ENCODE assay signal across 9 mouse cellular contexts in genomic region chr13:32866484-32866883, GRCm38 (mm10). TPM values are rescaled to one million over a fixed set of nuclear protein-coding genes. Genes with fewer than 3 reads are reported as not detected.
DNase-seq lines count a peak whose midpoint lies in the region; ATAC-seq and TF ChIP-seq lines count a peak whose summit lies in the region.
"Had no signal": no experiment of that assay in that cellular context is flagged by ENCODE, and none has a peak within 500 bp of the region (broad histone marks: within the 10 kb centered on the region; RNA-seq: fewer than 3 reads in every experiment).

No protein-coding gene starts in this region.

- DNase-seq in G1E (ENCODE audit: low spot score) = peak; percentile 37
- peak; percentile 40 for DNase-seq in c-Kit-positive CD71-positive TER-119-negative erythroid progenitor cells, embryonic 14.5 days (ENCODE audit: low read depth)
- DNase-seq in forebrain, embryonic 14.5 days (ENCODE audit: low spot score) = peak; percentile 82
- DNase-seq in layer of hippocampus, adult 9-11 months = peak; percentile 40
- peak; percentile 85 for DNase-seq in lung, postnatal 36 days
- peak; percentile 83 to 84 for DNase-seq in right cerebral cortex, adult 2 months (ENCODE audit: low spot score in 2 of 2)
- peak; percentile 28 for DNase-seq in urinary bladder, postnatal 10 days (ENCODE audit: low spot score)

- no peaks in the 10 kb centered on the region for H3K36me3 ChIP-seq in G1E (replicated peaks)
- no peaks in the 10 kb centered on the region for H3K36me3 ChIP-seq in forebrain, embryonic 14.5 days (ENCODE audit: control insufficient read depth, insufficient read depth, low read length)
- H3K36me3 ChIP-seq in hindbrain, embryonic 12.5 days = no peaks in the 10 kb centered on the region
- H3K36me3 ChIP-seq: liver, embryonic 15.5 days had no signal

- no peaks in the 10 kb centered on the region for H3K4me1 ChIP-seq in G1E (ENCODE audit: insufficient read depth, low read depth, low read length)
- no peaks in the 10 kb centered on the region for H3K4me1 ChIP-seq in forebrain, embryonic 14.5 days (ENCODE audit: control insufficient read depth, insufficient read depth, low read length)
- no peaks in the 10 kb centered on the region for H3K4me1 ChIP-seq in hindbrain, embryonic 12.5 days
- H3K4me1 ChIP-seq: liver, embryonic 15.5 days had no signal

- no peak overlapping the region for H3K9ac ChIP-seq in forebrain, embryonic 14.5 days (ENCODE audit: low read length)
- no peak overlapping the region for H3K9ac ChIP-seq in hindbrain, embryonic 12.5 days
- H3K9ac ChIP-seq: liver, embryonic 15.5 days had no signal

- no peak overlapping the region for H3K4me2 ChIP-seq in forebrain, embryonic 14.5 days (ENCODE audit: low read length)
- no peak overlapping the region for H3K4me2 ChIP-seq in hindbrain, embryonic 12.5 days (replicated peaks)
- H3K4me2 ChIP-seq: liver, embryonic 15.5 days had no signal

- TF ChIP-seq CTCF in G1E (IDR thresholded peaks at IDR 0.05; ENCODE audit: low read depth, low read length) = peak; percentile 68

- no peaks in the 10 kb centered on the region for H3K9me3 ChIP-seq in G1E (replicated peaks)
- H3K9me3 ChIP-seq in forebrain, embryonic 14.5 days (replicated peaks; ENCODE audit: control insufficient read depth, low read length) = no peaks in the 10 kb centered on the region
- no peaks in the 10 kb centered on the region for H3K9me3 ChIP-seq in hindbrain, embryonic 12.5 days (replicated peaks)
- H3K9me3 ChIP-seq: liver, embryonic 15.5 days had no signal

- ATAC-seq in G1E (ENCODE audit: extremely low read depth, insufficient number of reproducible peaks, low FRiP score, poor library complexity, severe bottlenecking) = no peak
- ATAC-seq in forebrain, embryonic 14.5 days = peak; percentile 85
- peak; percentile 73 for ATAC-seq in hindbrain, embryonic 12.5 days (ENCODE audit: low FRiP score)

- 7% methylated on average over 9 of the region's 9 CpGs for WGBS in forebrain, embryonic 14.5 days
- 6% methylated on average over 9 of the region's 9 CpGs for WGBS in hindbrain, embryonic 12.5 days

- H3K4me3 ChIP-seq in G1E (ENCODE audit: low read depth, low read length) = no peak overlapping the region
- no peak overlapping the region for H3K4me3 ChIP-seq in forebrain, embryonic 14.5 days (ENCODE audit: low read depth, low read length)
- no peak overlapping the region for H3K4me3 ChIP-seq in hindbrain, embryonic 12.5 days
- H3K4me3 ChIP-seq: liver, embryonic 15.5 days had no signal

- H3K27me3 ChIP-seq in G1E (ENCODE audit: insufficient read depth, low read length) = peaks cover 11% of the 10 kb centered on the region
- H3K27me3 ChIP-seq in forebrain, embryonic 14.5 days (replicated peaks; ENCODE audit: control insufficient read depth, insufficient read depth, low read length) = no peaks in the 10 kb centered on the region
- 0 out of 2 replicates have a peak, but pooled peaks cover 3% of the 10 kb centered on the region for H3K27me3 ChIP-seq in hindbrain, embryonic 12.5 days
- H3K27me3 ChIP-seq: liver, embryonic 15.5 days had no signal

- H3K27ac ChIP-seq in forebrain, embryonic 14.5 days (ENCODE audit: low read depth, low read length) = no peak overlapping the region
- no peak overlapping the region for H3K27ac ChIP-seq in hindbrain, embryonic 12.5 days
- H3K27ac ChIP-seq: liver, embryonic 15.5 days had no signal

RNA-seq across cellular contexts. Expression of gene Serpinb1a, which starts 15.5 kb away (rescaled TPM):
- not detected in 2 replicates for total RNA-seq in G1E (2014; fragmentation: Nextera tagmentation)
- total RNA-seq in G1E (2017) = 7.5 and 8.7 TPM in 2 replicates
- not detected in 2 replicates for polyA plus RNA-seq in G1E (2012)
- polyA plus RNA-seq in forebrain, embryonic 14.5 days (2014; fragmentation: Nextera tagmentation; extraction: Ambion mirVana) = 0.93 and 1.9 TPM in 2 replicates
- polyA plus RNA-seq in hindbrain, embryonic 12.5 days (2016; fragmentation: Nextera tagmentation; extraction: Ambion mirVana) = 0.82 and 1.1 TPM in 2 replicates

RNA-seq across cellular contexts. Expression of gene Serpinb1c, which starts 31.5 kb away (rescaled TPM):
- total RNA-seq in G1E (2014; fragmentation: Nextera tagmentation) (not detected in 2 replicates), G1E (2017) (not detected in 2 replicates)
- not detected in 2 replicates for polyA plus RNA-seq in G1E (2012)
- not detected in 2 replicates for polyA plus RNA-seq in forebrain, embryonic 14.5 days (2014; fragmentation: Nextera tagmentation; extraction: Ambion mirVana)
- not detected in 2 replicates for polyA plus RNA-seq in hindbrain, embryonic 12.5 days (2016; fragmentation: Nextera tagmentation; extraction: Ambion mirVana)
- polyA plus RNA-seq: liver, embryonic 15.5 days had no signal

Comparison
In these comparisons a context has a peak if more than half of its experiments do, and no peak if none do; other contexts are left out.
1. DNase-seq: peak in every context shown above with its lines; median percentile 85 in lung, postnatal 36 days; 84 in right cerebral cortex, adult 2 months; 82 in forebrain, embryonic 14.5 days; 40 in c-Kit-positive CD71-positive TER-119-negative erythroid progenitor cells, embryonic 14.5 days; 40 in layer of hippocampus, adult 9-11 months; 37 in G1E; 28 in urinary bladder, postnatal 10 days.